In genomic region chr14:78500578-78500977, GRCm38 (mm10) we compare ENCODE assay signal across 16 mouse cellular contexts. TPM values are rescaled to one million over a fixed set of nuclear protein-coding genes. Genes with fewer than 3 reads are reported as not detected.
DNase-seq lines count a peak whose midpoint lies in the region; ATAC-seq and TF ChIP-seq lines count a peak whose summit lies in the region.
"Had no signal": no experiment of that assay in that cellular context is flagged by ENCODE, and none has a peak within 500 bp of the region (broad histone marks: within the 10 kb centered on the region; RNA-seq: fewer than 3 reads in every experiment).

No protein-coding gene starts in this region.

- H3K4me1 ChIP-seq in kidney, postnatal 0 days (replicated peaks; ENCODE audit: insufficient read depth, low read length): no peaks in the 10 kb centered on the region
- H3K4me1 ChIP-seq: embryonic facial prominence, embryonic 13.5 days; heart, embryonic 13.5 days had no signal

- no peak overlapping the region for H3K27ac ChIP-seq in kidney, postnatal 0 days
- H3K27ac ChIP-seq: embryonic facial prominence, embryonic 13.5 days; heart, embryonic 13.5 days had no signal

- H3K27me3 ChIP-seq in kidney, postnatal 0 days (ENCODE audit: insufficient read depth, low read length): no peaks in the 10 kb centered on the region
- H3K27me3 ChIP-seq: embryonic facial prominence, embryonic 13.5 days; heart, embryonic 13.5 days had no signal

- ATAC-seq in kidney, postnatal 0 days (replicated peaks; ENCODE audit: low FRiP score, low read depth): no peak

- DNase-seq in kidney, postnatal 0 days (ENCODE audit: low spot score): no peak
- DNase-seq in kidney, adult 18-20 months: no peak
- peak; percentile 18 for DNase-seq in retina, postnatal 1 day
- DNase-seq in retina, embryonic 14.5 days (ENCODE audit: low spot score): no peak
- DNase-seq in ZHBTc4 (ENCODE audit: low read depth, low spot score): peak; percentile 52
- no peak for DNase-seq in cerebellum, adult 9-11 months
- no peak for DNase-seq in cerebellum, postnatal 25 days
- DNase-seq: adrenal gland, postnatal 14 days; cerebellum, adult 9-10 months; gastrocnemius, postnatal 36 days; kidney, adult 2 months; kidney, postnatal 4 days; thymus, adult 2 months had no signal

- H3K4me2 ChIP-seq in kidney, postnatal 0 days (ENCODE audit: low read length): no peak overlapping the region
- H3K4me2 ChIP-seq: embryonic facial prominence, embryonic 13.5 days; heart, embryonic 13.5 days had no signal

- peaks cover 22% of the 10 kb centered on the region for H3K36me3 ChIP-seq in kidney, postnatal 0 days (ENCODE audit: insufficient read depth, low read length)

- TF ChIP-seq CTCF in kidney, postnatal 0 days (IDR thresholded peaks at IDR 0.05; ENCODE audit: low read depth): peak; percentile 28; the same call in 1 of the 2 replicates

- no peak overlapping the region for H3K4me3 ChIP-seq in kidney, postnatal 0 days (replicated peaks; ENCODE audit: low read depth, low read length)
- H3K4me3 ChIP-seq: embryonic facial prominence, embryonic 13.5 days; heart, embryonic 13.5 days had no signal

- WGBS in kidney, postnatal 0 days: 75% methylated on average over 3 of the region's 3 CpGs

- H3K9ac ChIP-seq in kidney, postnatal 0 days (ENCODE audit: low read depth, low read length): no peak overlapping the region
- H3K9ac ChIP-seq: embryonic facial prominence, embryonic 13.5 days; heart, embryonic 13.5 days had no signal

- H3K9me3 ChIP-seq in kidney, postnatal 0 days (replicated peaks; ENCODE audit: low read length): no peaks in the 10 kb centered on the region
- H3K9me3 ChIP-seq: embryonic facial prominence, embryonic 13.5 days; G1E; heart, embryonic 13.5 days had no signal

RNA-seq across cellular contexts. Expression of gene Akap11, which starts 36.0 kb away (rescaled TPM):
- 12.2 and 13.0 TPM in 2 replicates for polyA plus RNA-seq in kidney, postnatal 0 days (2015; fragmentation: Nextera tagmentation; extraction: Ambion mirVana)

Comparison
In these comparisons a context has a peak if more than half of its experiments do, and no peak if none do; other contexts are left out.
1. DNase-seq: peak in retina, postnatal 1 day (single experiment) and ZHBTc4 (single experiment); none in kidney, postnatal 0 days (single experiment), kidney, adult 18-20 months (single experiment), retina, embryonic 14.5 days (single experiment), cerebellum, adult 9-11 months (single experiment) and cerebellum, postnatal 25 days (0 of 2).